Mouse (Mus musculus) liver, adult 2 months (tissue): ENCODE data around the gene Wapl. TPM values are rescaled to one million over a fixed set of nuclear protein-coding genes. Genes with fewer than 3 reads are reported as not detected.

Source experiments
- DNase-seq: peaks from one replicate; pipeline ENCODE4 v3.0.0-alpha.2; 2011; ENCODE audit warnings: low read depth, low spot score; ENCODE audit errors: extremely low read depth
- H3K27ac ChIP-seq: fragments of 200-500 bp; replicated peaks from 2 replicates; pipeline ENCODE4 v1.5.1; 2012; ENCODE audit warnings: low read depth, mild to moderate bottlenecking, control low read depth, inconsistent platforms, low read length; ENCODE audit not compliant: insufficient read depth
- H3K27me3 ChIP-seq: fragments of 200-500 bp; 2 replicates; pipeline ENCODE4 v1.6.1; 2012; ENCODE audit warnings: mild to moderate bottlenecking, moderate library complexity, low read length, inconsistent platforms; ENCODE audit not compliant: control insufficient read depth, insufficient read depth
- H3K36me3 ChIP-seq: fragments of 200-500 bp; 2 replicates; pipeline ENCODE4 v1.6.1; 2012; ENCODE audit warnings: low read length, inconsistent platforms; ENCODE audit not compliant: control insufficient read depth, insufficient read depth
- H3K4me1 ChIP-seq: fragments of 200-500 bp; 2 replicates; pipeline ENCODE4 v1.6.1; 2011; ENCODE audit warnings: low read length; ENCODE audit not compliant: control insufficient read depth, insufficient read depth
- H3K4me3 ChIP-seq: fragments of 200-500 bp; 2 replicates; pipeline ENCODE4 v1.5.1; 2011; ENCODE audit warnings: low read depth, mild to moderate bottlenecking, control low read depth, low read length, moderate library complexity; ENCODE audit not compliant: insufficient read depth
- H3K79me2 ChIP-seq: fragments of 200-500 bp; 2 replicates; pipeline ENCODE4 v1.6.1; 2012; ENCODE audit warnings: inconsistent platforms, mild to moderate bottlenecking, low read length, moderate library complexity; ENCODE audit not compliant: control insufficient read depth, insufficient read depth
- H3K9ac ChIP-seq: fragments of 200-500 bp; 2 replicates; pipeline ENCODE4 v1.6.1; 2012; ENCODE audit warnings: low read depth, mild to moderate bottlenecking, control low read depth, inconsistent platforms, low read length
- CTCF ChIP-seq: fragments of 200-500 bp; IDR thresholded peaks from 2 replicates; pipeline ENCODE4 v1.5.1; 2011; ENCODE audit warnings: low read depth, low read length, control low read depth
- POLR2A ChIP-seq: fragments of 200-500 bp; IDR thresholded peaks from 2 replicates; pipeline ENCODE4 v1.6.1; 2011; ENCODE audit warnings: low read length, control low read depth; ENCODE audit not compliant: insufficient read depth; ENCODE audit errors: extremely low read depth
- WGBS: fragments of 180-500 bp; shearing (Covaris S2); methylation state at CpG from one replicate; pipeline ENCODE4 v1.1.7; 2018; 5-methylcytosine and 5-hydroxymethylcytosine counted together
- polyA plus RNA-seq: library from polyadenylated mRNA; depleted of rRNA; stranded (reverse); fragments of >200 nt; gene quantifications from 2 replicates; pipeline ENCODE4 v1.2.3, GENCODE M21; 2012; rRNA removed
- total RNA-seq: library from RNA; depleted of rRNA; stranded (reverse); fragments of >200 nt; gene quantifications from 2 replicates; pipeline ENCODE4 v1.2.3, GENCODE M21; 2014; rRNA removed

Wapl gene
- total and polyA plus RNA-seq, 2 experiments = 6.8 to 63.4 TPM

GRCm38 (mm10) chr14:34776719-34777385 is 103.1 kb downstream of the Wapl start:
- TF ChIP-seq CTCF = no peak
- TF ChIP-seq POLR2A = no peak
- Histone ChIP-seq H3K36me3 (no peaks in the 10 kb centered on the region), H3K27me3 (no peaks in the 10 kb centered on the region), H3K27ac (no peak overlapping the region), H3K79me2 (no peaks in the 10 kb centered on the region), H3K4me3 (no peak overlapping the region), H3K4me1 (no peaks in the 10 kb centered on the region), H3K9ac (no peak overlapping the region)
- WGBS = 86% methylated on average over 12 of the region's 12 CpGs
- no peak for DNase-seq

- peak; percentile 40 for DNase-seq
- WGBS = 21% methylated on average over 10 of the region's 10 CpGs
- Histone ChIP-seq H3K9ac (no peak overlapping the region), H3K79me2 (no peaks in the 10 kb centered on the region), H3K27me3 (no peaks in the 10 kb centered on the region), H3K27ac (no peak overlapping the region), H3K4me3 (no peak overlapping the region), H3K4me1 (no peaks in the 10 kb centered on the region), H3K36me3 (no peaks in the 10 kb centered on the region)
- TF ChIP-seq CTCF (peak; percentile 81), POLR2A (no peak)
Observed at GRCm38 (mm10) chr14:34777810-34778209, 104.1 kb downstream of the Wapl start.

GRCm38 (mm10) chr14:34778760-34779159 is 105.0 kb downstream of the Wapl start:
- Histone ChIP-seq H3K27me3 (no peaks in the 10 kb centered on the region), H3K27ac (no peak overlapping the region), H3K4me1 (no peaks in the 10 kb centered on the region), H3K36me3 (no peaks in the 10 kb centered on the region), H3K9ac (no peak overlapping the region), H3K79me2 (no peaks in the 10 kb centered on the region), H3K4me3 (no peak overlapping the region)
- 84% methylated on average over 7 of the region's 7 CpGs for WGBS
- TF ChIP-seq CTCF = no peak
- no peak for TF ChIP-seq POLR2A
- DNase-seq = no peak

DNA sequence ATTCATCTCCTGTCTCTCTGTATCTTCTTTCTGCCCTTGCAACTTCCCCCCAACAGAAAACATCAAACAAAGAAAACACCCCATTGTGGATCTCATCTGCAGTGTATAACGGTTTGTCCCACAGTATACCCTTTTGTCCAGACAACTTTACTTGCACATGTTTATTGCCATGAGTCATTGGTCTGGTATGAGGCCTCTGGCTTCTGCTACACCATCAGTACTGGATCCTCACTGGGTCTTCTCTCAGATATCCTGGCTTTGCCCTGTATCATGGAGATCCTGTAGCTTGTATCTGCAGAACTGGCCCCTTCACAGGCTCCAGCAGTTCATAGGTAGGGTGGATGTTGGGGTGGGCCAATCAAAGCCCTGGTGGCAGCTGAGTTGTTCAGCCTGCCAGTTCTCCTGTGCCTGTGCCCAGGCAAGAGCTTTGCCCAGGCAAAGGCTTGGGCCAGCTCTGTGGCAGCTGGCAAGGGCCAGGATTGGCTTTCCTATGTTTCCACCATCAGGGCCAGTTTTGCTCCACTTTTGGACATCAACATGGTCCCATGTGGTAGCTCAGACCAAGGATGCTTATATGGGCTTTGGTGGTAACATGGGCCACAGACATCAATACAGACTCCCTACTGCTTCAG is 119.8 kb downstream of the Wapl start:
- no peak overlapping the region for H3K27ac ChIP-seq

More for the DNA sequence above, 119.8 kb downstream of the Wapl start:
- Histone ChIP-seq H3K27me3 (no peaks in the 10 kb centered on the region), H3K9ac (no peak overlapping the region), H3K4me3 (no peak overlapping the region), H3K4me1 (no peaks in the 10 kb centered on the region), H3K79me2 (no peaks in the 10 kb centered on the region), H3K36me3 (no peaks in the 10 kb centered on the region)
- 69% methylated on average over 1 of the region's 1 CpGs for WGBS
- DNase-seq = no peak
- TF ChIP-seq POLR2A (no peak), CTCF (no peak)

Other genes starting within 250 kb of the Wapl start
- gene Bmpr1a, start 170.6 kb upstream of the Wapl start, total RNA-seq = 20.4 and 23.7 TPM in 2 replicates
- 4.2 and 4.5 TPM in 2 replicates for gene Bmpr1a, start 170.6 kb upstream of the Wapl start, polyA plus RNA-seq
- not detected in 2 replicates for gene 9230112D13Rik, start 151.1 kb upstream of the Wapl start, total RNA-seq
- not detected in 2 replicates for gene 9230112D13Rik, start 151.1 kb upstream of the Wapl start, polyA plus RNA-seq
- gene Ldb3, start 85.2 kb upstream of the Wapl start, total RNA-seq = 0.18 TPM in 1 of 2 replicates, not detected in the other
- gene Ldb3, start 85.2 kb upstream of the Wapl start, polyA plus RNA-seq = 0.06 TPM in 2 replicates
- gene Opn4, start 73.8 kb upstream of the Wapl start, total RNA-seq = not detected in 2 replicates
- gene Opn4, start 73.8 kb upstream of the Wapl start, polyA plus RNA-seq = not detected in 2 replicates
- 0.55 and 0.74 TPM in 2 replicates for gene Grid1, start 146.2 kb downstream of the Wapl start, total RNA-seq
- 0.46 and 1.7 TPM in 2 replicates for gene Grid1, start 146.2 kb downstream of the Wapl start, polyA plus RNA-seq